8 mouse cellular contexts compared by ENCODE assay signal in the genomic region with DNA sequence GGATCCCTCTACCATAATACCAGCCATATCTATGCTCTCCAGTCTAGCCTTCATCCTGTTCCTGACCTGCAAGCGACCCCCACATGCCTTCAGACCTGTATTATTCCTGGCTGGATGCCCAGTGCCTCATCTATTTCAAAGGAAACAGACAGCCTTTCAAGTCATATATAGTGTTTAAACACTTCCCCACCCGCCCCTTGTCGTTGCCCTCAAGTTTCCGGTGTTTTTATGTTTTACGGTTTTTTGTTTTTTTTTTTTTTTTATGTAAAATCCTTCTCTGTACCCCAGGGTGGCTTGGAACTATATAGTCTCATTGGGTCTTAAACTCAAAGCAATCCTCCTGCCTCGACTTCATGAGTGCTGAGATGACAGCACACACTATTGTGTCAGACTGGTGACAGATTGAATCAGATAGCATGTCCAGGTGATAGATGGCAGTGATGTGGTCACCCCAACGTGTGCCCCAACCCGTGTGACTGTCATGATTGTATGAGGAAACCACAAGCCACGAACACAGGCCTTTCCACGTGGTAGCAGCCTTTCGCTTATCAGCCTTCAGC. TPM values are rescaled to one million over a fixed set of nuclear protein-coding genes. Genes with fewer than 3 reads are reported as not detected.
DNase-seq lines count a peak whose midpoint lies in the region; ATAC-seq and TF ChIP-seq lines count a peak whose summit lies in the region.

No protein-coding gene starts in this region.

- H3K4me2 ChIP-seq in neural tube, embryonic 13.5 days: peak overlapping the region; percentile 73

- intact Hi-C loops in left cerebral cortex, adult 2 months (cut with DNase I): no loop called here
- intact Hi-C loops in left cerebral cortex, postnatal 14 days (cut with DNase I): loop anchor here (5.0 kb wide), 1 partner anchor 38 kb away; the partner anchor contains the start of genes Bud23 and Dnajc30

- peak overlapping the region; percentile 89 for H3K27ac ChIP-seq in left cerebral cortex, adult 2 months
- no peak overlapping the region for H3K27ac ChIP-seq in embryonic fibroblast, embryonic 13.5 days (ENCODE audit: insufficient read depth, low read length)
- H3K27ac ChIP-seq in neural tube, embryonic 13.5 days (replicated peaks): 0 out of 2 replicates have a peak overlapping the region, but pooled peaks have one; percentile 20

- H3K9ac ChIP-seq in neural tube, embryonic 13.5 days: no peak overlapping the region

- H3K27me3 ChIP-seq in neural tube, embryonic 13.5 days: no peaks in the 10 kb centered on the region

- peak overlapping the region; percentile 85 for H3K4me3 ChIP-seq in left cerebral cortex, adult 2 months
- H3K4me3 ChIP-seq in embryonic fibroblast, embryonic 13.5 days (ENCODE audit: insufficient read depth, low read length): peak overlapping the region; percentile 74
- H3K4me3 ChIP-seq in neural tube, embryonic 13.5 days: peak overlapping the region; percentile 68

- peaks cover 13% of the 10 kb centered on the region for H3K4me1 ChIP-seq in embryonic fibroblast, embryonic 13.5 days (ENCODE audit: control insufficient read depth, insufficient read depth, low read length)
- peaks cover 38% of the 10 kb centered on the region for H3K4me1 ChIP-seq in neural tube, embryonic 13.5 days (replicated peaks)

- no peak for DNase-seq in left cerebral cortex, adult 2 months (ENCODE audit: extremely low spot score in 1 of 2, low spot score in 2 of 2)
- no peak for DNase-seq in left cerebral cortex, adult 18-20 months (ENCODE audit: low spot score in 2 of 2)
- peak; percentile 51 to 69 for DNase-seq in kidney, postnatal 4 days
- DNase-seq in layer of hippocampus, adult 9-10 months (ENCODE audit: low spot score): no peak
- DNase-seq in spleen, postnatal 14 days (ENCODE audit: low spot score in 2 of 2): no peak
- no peak for DNase-seq in left cerebral cortex, postnatal 14 days (ENCODE audit: low spot score in 2 of 2)

- H3K9me3 ChIP-seq in neural tube, embryonic 13.5 days: no peaks in the 10 kb centered on the region

- TF ChIP-seq CTCF in left cerebral cortex, adult 2 months (IDR thresholded peaks at IDR 0.05): no peak
- no peak for TF ChIP-seq CTCF in embryonic fibroblast, embryonic 13.5 days (IDR thresholded peaks at IDR 0.05; ENCODE audit: borderline replicate concordance, insufficient read depth, low read length)

- H3K36me3 ChIP-seq in neural tube, embryonic 13.5 days: no peaks in the 10 kb centered on the region

- no peak for TF ChIP-seq POLR2A in embryonic fibroblast, embryonic 13.5 days (IDR thresholded peaks at IDR 0.05; ENCODE audit: low read depth, low read length)

- WGBS in neural tube, embryonic 13.5 days: 65% methylated on average over 11 of the region's 11 CpGs

- no peak for ATAC-seq in neural tube, embryonic 13.5 days (ENCODE audit: low read depth)

RNA-seq across cellular contexts. Expression of gene Stx1a, which starts 1.5 kb away (rescaled TPM):
- total RNA-seq in left cerebral cortex, adult 2 months (2021): 100 to 1,000 TPM; 340 to 346 TPM
- 100 to 1,000 TPM; 309 to 311 TPM for total RNA-seq in left cerebral cortex, adult 18-20 months (2021)
- polyA plus RNA-seq in embryonic fibroblast, embryonic 13.5 days (2011; ENCODE audit: insufficient read length, low read depth, missing spikeins): 6.9 and 10.2 TPM in 2 replicates
- 76.8 and 90.9 TPM in 2 replicates for polyA plus RNA-seq in neural tube, embryonic 13.5 days (2015; fragmentation: Nextera tagmentation; extraction: Ambion mirVana)
- 100 to 1,000 TPM; 413 to 473 TPM for total RNA-seq in left cerebral cortex, postnatal 14 days (2021)

RNA-seq across cellular contexts. Expression of gene Abhd11, which starts 15.8 kb away (rescaled TPM):
- total RNA-seq in left cerebral cortex, adult 2 months (2021): 10 to 100 TPM; 31.3 to 39.3 TPM
- total RNA-seq in left cerebral cortex, adult 18-20 months (2021): 10 to 100 TPM; 34.3 to 38.1 TPM
- 19.1 and 20.7 TPM in 2 replicates for polyA plus RNA-seq in embryonic fibroblast, embryonic 13.5 days (2011; ENCODE audit: insufficient read length, low read depth, missing spikeins)
- 63.6 and 72.2 TPM in 2 replicates for polyA plus RNA-seq in neural tube, embryonic 13.5 days (2015; fragmentation: Nextera tagmentation; extraction: Ambion mirVana)
- total RNA-seq in left cerebral cortex, postnatal 14 days (2021): 10 to 100 TPM; 41.2 to 42.0 TPM

RNA-seq across cellular contexts. Expression of gene Cldn3, which starts 38.7 kb away (rescaled TPM):
- total RNA-seq in left cerebral cortex, adult 2 months (2021): under 1 TPM; 0.81 to 0.82 TPM
- total RNA-seq in left cerebral cortex, adult 18-20 months (2021): under 1 TPM in 1 of 2 experiments, not detected in 1; 0.49 TPM
- not detected in 2 replicates for polyA plus RNA-seq in embryonic fibroblast, embryonic 13.5 days (2011; ENCODE audit: insufficient read length, low read depth, missing spikeins)
- polyA plus RNA-seq in neural tube, embryonic 13.5 days (2015; fragmentation: Nextera tagmentation; extraction: Ambion mirVana): 0.81 and 2.4 TPM in 2 replicates
- 1 to 10 TPM in 1 of 2 experiments, under 1 TPM in 1; 0.37 to 1.7 TPM for total RNA-seq in left cerebral cortex, postnatal 14 days (2021)

RNA-seq across cellular contexts. Expression of gene Dnajc30, which starts 39.3 kb away (rescaled TPM):
- 10 to 100 TPM; 38.6 to 41.7 TPM for total RNA-seq in left cerebral cortex, adult 2 months (2021)
- total RNA-seq in left cerebral cortex, adult 18-20 months (2021): 10 to 100 TPM; 40.6 to 44.5 TPM
- polyA plus RNA-seq in embryonic fibroblast, embryonic 13.5 days (2011; ENCODE audit: insufficient read length, low read depth, missing spikeins): 15.2 and 18.1 TPM in 2 replicates
- 35.5 and 37.1 TPM in 2 replicates for polyA plus RNA-seq in neural tube, embryonic 13.5 days (2015; fragmentation: Nextera tagmentation; extraction: Ambion mirVana)
- 10 to 100 TPM; 41.6 to 42.9 TPM for total RNA-seq in left cerebral cortex, postnatal 14 days (2021)

RNA-seq across cellular contexts. Expression of gene Bud23, which starts 40.0 kb away (rescaled TPM):
- total RNA-seq in left cerebral cortex, adult 2 months (2021): 10 to 100 TPM; 53.4 to 57.3 TPM
- 10 to 100 TPM; 43.9 to 54.1 TPM for total RNA-seq in left cerebral cortex, adult 18-20 months (2021)
- 38.0 and 49.6 TPM in 2 replicates for polyA plus RNA-seq in embryonic fibroblast, embryonic 13.5 days (2011; ENCODE audit: insufficient read length, low read depth, missing spikeins)
- 83.0 and 93.7 TPM in 2 replicates for polyA plus RNA-seq in neural tube, embryonic 13.5 days (2015; fragmentation: Nextera tagmentation; extraction: Ambion mirVana)
- total RNA-seq in left cerebral cortex, postnatal 14 days (2021): 10 to 100 TPM; 34.0 to 55.7 TPM

Comparison
In these comparisons a context has a peak if more than half of its experiments do, and no peak if none do; other contexts are left out.
1. DNase-seq: peak in kidney, postnatal 4 days (2 of 2); none in left cerebral cortex, adult 2 months (0 of 2), left cerebral cortex, adult 18-20 months (0 of 2), layer of hippocampus, adult 9-10 months (single experiment), spleen, postnatal 14 days (0 of 2) and left cerebral cortex, postnatal 14 days (0 of 2).
2. Peak in every context shown above with its lines, with median percentiles within 50 percentile points of each other: H3K4me3 ChIP-seq.